Mouse (Mus musculus): ENCODE results near the gene Gm45799.

The Gm45799 gene

DNA sequence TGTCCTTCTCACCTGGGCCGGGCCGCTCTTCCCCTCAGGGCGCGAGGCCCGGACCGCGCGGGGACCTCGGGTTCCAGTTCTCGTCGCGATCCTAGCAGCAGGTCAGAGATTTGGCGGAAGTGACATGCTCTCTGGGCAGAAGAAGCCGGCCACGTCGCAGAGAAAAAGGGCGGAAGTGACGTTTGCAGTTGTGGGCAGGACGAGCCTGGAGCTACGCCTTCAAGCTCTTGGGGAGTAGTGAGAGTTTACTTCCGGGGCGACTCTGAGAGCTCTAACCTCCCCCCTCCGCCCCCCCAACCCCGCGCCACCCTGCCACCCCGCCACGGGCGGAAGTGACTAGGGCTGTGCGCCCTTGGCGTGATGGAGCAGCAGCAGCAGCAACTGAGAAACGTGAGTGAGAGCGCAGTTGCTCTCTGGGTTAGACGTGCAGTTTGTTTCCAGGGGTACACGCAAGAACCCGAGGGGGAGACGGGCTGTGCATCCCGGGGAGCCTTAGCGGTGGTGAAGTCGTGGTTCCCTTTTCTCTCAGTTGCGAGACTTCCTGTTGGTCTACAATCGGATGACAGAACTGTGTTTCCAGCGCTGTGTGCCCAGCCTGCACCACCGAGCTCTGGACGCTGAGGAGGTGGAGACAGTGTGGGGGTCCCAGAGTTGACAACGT is at the start of gene Gm45799, which contains the start of gene Arfip2:
Gene Gm45799 (plus strand): TSS at position 320 of the 661 bp plus-strand sequence.
Gene Arfip2 (minus strand): TSS at position 184 of the 661 bp plus-strand sequence.
- peak; percentile 99 for DNase-seq

DNA sequence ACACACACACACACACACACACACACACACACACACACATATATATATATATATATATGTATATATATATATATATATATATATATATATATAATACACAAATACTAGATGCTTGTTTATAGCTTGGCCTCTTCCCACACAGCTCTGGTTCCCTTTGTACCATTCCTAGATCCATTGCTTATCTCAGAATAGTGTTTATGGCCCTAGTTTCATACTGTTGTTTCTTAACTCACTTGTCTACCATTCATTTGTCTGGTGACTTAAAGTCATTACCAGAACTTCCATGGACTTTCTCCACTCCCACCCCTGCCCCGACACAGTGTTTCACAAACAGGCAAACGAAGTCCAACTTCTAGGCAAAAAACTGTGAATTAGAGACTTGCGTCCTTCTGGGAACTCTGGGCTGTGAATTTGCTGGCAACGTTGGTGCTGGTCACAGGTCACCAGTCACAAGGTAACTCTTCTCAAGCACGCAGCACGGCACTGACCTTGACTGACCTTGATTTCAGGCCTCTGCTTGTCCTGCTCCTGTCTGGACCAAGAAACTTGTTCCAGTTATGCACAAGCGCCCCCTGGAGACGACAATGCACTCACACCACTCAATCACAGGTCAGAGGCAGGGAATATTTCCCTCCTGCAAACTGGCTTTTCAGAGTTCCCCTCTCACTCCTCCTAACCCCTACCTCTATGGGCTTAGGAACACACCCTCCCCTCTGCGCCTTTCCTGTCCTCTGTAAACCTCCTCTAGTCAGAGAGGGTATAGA is 37.3 kb upstream of the Gm45799 start:
- DNase-seq = peak; percentile 78 to 85

DNA sequence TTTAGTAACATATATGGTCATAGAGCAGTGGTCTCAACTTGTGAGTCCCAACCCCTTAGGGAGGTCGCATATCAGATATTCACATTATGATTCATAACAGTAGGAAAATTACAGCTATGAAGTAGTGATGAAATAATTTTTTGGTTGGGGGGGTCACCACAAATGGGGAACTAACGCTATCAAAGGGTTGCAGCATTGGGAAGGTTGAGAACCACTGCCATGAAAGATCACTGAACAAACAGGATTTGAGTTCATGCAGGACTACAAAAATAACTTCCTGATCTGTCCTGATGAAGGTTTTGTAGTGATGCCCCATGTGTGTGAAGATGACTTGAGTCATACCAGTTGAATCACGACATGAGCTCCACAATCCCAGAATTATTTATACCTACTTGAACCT is 31.9 kb upstream of the Gm45799 start:
- no peak for DNase-seq

DNA sequence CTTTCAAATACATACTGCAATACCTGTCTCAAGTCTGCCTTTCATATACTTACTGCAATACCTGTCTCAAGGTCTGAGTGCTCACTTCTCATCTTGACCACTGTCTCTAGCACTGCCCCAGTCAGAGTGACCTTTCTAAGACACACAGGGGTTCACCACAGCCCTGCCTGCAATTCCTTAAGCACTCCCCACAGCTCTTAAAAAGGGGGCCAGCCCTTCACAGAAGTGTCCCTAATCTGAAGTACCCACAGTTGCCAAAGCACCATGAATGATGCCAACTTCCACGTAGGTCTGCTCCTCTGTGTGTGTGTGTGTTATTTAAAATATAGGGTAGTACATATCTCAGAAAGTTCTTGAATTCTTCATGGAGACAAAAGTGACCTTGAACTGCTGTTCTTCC is 28.6 kb upstream of the Gm45799 start:
- peak; percentile 55 to 56 for DNase-seq

DNA sequence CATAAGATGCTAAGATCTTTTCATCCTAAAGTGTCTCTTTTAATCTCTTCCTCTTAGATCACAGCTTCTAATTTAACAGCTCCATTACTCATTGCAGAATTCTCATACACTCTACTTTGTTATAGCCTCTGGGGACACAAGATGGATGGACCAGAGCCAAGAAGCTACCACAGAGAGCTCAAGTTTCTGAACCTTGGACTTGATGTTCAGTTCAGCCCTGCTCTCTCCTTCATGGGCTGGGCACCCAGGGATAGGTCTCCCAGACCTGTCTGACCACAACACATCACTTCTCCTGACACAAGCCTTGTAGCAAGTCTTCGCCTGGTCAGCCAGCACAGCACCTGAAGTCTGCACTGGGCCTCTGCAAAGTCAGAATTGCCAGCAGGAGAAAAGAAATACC is 26.0 kb upstream of the Gm45799 start:
- no peak for DNase-seq

DNA sequence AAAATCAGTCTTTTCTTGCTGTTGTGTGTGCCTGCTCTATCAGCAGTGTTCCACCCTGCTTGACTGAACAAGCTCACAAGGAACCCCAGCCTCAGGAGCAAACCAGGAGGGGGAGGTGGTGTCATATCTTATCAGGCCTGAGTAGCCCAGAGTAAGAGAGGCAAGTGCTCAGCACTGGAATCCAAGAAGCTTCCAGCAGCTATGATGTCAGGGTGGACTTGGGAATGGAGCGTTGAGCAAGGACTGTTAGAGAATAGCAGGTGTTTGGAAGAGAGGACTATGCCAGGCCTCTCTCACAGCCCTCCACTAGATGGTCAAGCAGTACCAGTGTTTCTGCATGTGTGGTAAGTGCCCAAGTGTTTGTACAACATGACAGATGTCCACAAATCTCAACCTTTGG is 24.6 kb upstream of the Gm45799 start:
- peak; percentile 36 to 58 for DNase-seq

DNA sequence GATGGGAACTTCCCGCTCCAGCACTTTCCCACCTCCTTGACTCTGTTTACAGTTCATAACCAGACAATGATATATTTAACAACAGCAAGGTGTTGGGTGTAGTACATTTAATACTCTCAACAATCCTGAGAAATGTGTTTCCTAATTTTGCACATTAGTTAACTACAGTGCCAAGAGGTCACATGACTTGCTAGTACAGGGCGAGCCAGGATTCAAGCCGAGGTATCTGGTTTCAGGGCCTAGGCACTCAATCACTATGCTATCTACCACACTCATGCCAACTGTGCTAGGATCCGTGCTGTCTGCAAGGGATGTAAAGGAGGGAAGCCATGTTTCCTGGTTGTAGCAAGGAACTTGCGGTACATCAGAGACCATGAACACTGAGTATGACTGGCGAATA is 23.8 kb upstream of the Gm45799 start:
- DNase-seq = peak in 1 of 2 experiments; percentile 51

DNA sequence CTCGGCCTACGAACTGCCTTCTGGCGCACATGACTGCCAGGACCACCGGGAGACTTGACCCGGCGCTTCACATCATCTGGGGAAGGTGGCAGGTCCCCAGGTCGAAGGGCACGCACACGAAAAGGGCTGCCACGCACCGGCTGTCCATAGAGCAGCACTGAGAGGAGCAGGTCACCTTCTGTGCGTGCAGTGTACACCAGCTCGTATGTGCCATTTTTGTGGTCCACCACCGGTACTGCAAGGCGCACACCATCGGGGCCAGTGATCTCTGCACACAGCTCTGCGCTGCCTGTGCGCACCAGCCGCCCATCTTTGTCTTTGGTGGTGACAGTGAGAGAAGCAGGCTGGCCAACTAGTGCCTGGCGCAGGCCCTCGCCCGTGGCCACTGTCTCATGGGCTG is 22.5 kb upstream of the Gm45799 start:
- no peak for DNase-seq

DNA sequence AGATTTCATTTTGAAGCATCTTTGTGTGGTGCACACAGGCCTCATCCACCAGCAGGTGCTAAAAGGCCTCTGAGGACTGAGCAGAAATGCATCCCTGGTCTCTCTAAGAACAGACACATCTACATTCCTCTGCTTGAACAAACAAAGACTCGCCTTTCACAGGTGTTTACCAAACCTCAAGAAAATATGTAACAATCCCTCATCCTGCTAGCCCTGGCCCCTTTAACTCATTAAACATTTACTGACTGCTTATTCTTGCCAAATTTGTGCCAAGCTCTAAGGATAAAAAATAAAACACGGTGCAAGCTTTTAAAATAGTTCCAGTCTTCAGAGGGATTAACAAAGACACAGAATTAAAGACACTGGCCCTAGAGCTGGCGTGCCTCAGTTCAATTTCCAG is 20.7 kb upstream of the Gm45799 start:
- DNase-seq = no peak

DNA sequence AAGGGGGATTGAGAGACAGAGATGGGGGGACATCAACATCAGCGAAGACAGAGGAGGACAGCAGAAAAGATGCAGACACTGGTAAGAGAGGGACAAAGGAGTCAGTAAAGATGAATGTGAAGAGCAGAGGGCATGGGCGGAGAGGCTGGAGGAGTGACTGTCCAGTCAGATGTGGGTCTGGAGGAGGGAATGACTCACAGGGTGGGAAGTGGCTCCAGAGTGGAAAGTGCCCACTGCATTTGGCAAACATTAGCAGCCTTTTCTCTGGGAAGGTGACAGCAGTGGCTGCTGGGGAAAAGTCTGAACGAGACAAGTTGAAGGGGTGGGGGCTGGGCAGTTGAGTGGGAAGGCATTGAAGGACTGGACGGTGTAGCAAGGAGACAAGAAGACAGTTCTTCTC is 19.3 kb upstream of the Gm45799 start:
- peak; percentile 80 to 88 for DNase-seq

DNA sequence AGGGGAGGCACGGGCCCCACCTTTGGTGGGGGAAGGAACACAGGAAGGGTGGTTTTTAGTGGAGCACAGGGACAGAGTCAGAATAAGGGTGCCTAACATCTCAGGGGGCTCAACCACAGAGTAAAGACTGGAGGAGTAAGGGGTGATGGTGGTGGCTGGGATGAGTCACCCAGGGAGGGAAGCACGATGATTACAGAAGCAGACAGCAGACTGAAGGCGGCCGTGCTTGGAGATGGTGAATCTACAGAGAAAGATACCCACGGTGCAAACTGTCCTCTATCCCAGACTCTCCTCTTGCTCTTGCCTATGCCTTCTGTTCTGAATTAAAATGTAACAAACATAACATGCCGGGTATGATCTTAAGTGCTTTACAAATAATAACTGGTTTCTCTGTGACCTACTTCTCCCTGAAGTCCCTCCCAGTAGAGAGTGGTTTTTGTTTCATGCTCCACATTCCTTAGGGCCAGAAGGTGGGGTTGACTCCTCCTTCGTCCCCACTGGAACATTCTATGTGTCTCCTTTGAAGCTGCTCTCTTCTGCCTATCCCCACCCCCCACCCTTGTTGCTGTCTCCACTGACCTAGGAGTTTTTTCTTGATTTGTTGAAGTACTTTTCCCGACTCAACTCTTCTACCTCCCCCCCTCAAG is 18.6 kb upstream of the Gm45799 start:
- peak; percentile 54 to 70 for DNase-seq

DNA sequence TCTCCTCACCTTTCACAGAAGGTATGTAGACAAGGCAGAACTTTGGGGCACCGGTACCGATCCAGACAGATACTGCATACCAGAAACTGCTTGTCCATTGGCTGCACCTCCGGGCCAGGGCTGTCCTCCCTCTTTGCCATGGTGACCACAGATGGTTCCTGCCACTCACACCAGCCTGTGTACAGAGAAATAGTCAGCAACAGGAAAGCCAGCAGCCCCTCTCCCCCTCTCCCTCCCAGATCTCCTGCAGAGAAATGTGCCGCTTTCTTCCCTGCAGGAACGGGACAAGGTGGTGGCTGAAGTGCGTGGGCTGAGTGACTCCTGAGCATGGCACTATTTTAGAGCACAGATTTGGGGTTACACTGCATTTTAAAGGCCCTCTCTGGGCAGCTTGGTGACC is 15.0 kb upstream of the Gm45799 start:
- peak; percentile 42 to 56 for DNase-seq

DNA sequence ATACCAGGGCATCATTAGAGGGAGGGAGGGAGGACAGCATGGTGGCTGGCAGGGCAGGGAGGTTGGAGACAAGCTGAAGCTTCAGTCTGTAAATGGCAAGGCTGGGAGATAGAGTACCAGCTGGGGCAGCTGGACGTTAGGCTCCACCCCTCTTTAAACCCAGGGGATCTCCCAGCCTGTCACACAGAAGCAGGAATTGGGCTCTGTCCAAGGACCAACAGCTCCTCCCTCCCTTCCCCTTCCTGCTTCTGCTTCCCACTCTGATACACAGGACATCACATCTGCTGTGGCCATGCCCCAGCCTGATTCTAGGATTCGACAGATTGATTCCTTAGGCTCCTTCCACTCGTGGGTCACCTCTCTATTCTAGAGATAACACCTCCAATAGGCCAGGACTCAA is 11.7 kb upstream of the Gm45799 start:
- peak; percentile 83 to 88 for DNase-seq

DNA sequence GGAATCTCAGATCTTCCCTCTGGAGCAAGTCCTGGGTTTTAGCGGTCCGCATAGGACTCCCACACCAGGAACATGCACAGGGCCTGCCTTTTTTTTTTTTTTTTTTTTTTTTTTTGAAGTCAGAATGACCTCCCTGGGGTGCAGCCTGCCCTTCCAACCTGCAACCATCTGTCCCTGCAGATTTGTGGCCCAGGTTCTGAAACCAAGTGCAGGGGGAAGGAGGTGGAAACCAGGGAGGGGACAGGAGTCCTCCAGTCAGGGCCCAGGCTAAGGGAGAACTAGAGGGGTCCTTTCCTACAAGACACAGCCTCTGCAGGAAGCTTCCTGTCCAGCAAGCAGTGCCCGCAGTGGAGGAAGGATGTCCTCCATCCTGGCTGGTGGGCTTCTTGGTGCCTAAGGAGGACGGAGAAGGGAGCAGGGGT is 7.8 kb upstream of the Gm45799 start:
- no peak for DNase-seq

DNA sequence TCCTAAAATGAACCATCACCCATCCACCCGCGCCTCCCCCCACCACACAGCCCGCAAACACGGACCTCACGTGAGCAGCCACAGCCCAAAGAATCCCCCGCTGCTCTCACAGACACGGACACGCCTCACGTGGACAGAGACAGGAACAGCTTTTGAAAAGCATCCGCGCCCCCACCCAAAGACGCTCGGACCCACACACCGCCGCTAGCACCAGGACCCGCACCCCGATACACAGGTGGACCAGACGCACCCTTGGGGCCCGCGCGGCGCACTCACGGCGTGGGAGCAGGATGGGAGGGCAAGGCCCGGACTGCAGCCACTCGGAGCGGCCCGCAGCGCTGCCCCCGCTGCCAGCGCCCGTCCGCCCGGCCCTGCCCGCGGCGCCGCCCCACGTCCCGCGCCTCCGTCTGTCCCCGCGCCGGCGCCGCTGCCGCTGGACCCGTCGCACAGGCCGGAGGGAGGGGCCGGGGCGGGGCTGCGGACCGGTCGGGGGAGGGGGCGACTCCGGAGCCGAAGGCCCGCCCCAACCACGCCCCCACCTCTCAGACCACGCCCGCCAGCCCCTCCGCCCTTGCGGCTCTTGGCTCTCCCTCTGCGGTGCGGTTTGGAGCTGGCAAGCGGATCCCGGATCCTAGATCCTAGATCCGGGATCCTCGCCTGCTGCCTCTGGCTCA is 7.1 kb upstream of the Gm45799 start, which contains the start of gene Trim3:
Gene Trim3 (minus strand): TSS at position 445 of the 674 bp plus-strand sequence.
- DNase-seq = peak; percentile 89 to 93

DNA sequence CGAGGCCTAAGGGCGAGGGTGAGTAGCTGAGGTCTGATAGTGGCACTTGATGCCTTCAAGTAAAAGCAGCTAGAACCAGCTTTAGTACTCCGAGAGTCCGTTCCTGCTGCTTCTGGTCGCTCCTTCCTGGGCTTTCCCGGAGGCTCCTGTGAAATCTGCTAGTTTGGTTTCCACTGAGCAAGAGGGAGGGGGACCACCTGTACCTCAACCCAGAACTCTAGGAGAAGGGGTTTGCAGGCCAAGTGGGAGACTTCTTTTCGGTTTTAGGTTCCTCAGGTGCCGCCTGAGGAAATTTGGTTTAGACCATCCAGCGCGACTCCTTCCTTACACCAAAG is 6.6 kb upstream of the Gm45799 start:
- DNase-seq = no peak

DNA sequence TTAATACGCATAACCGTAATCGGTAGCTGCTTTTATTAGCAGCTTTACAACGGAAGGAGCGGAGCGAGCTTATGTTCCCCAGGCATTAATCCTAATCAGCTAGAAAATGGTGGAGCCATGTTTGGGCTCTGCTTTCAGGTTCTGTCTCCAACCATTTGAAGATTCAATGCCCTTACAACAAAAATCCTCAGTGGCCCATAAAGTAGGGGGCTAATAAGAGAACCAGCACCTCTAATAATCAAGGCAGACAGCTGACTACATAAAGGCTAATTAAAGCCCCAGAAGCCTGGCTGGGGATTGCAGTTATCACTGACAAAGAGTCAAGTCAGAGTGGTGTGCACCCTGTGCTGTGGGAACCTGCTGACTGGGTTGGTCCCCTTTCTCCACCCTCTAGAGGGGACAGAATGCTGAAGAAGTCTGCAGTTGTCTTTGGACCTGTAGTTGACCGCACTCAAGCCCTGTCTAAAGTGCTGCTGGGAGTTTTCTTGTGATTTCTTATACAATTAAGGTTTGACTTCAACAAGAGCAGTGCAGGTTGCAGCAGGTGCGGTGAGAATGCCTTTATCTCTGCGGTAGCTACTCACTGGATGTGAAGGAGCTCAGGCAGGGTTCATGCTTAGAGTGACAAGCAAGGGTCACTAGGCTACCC is 6.0 kb upstream of the Gm45799 start:
- no peak for DNase-seq

DNA sequence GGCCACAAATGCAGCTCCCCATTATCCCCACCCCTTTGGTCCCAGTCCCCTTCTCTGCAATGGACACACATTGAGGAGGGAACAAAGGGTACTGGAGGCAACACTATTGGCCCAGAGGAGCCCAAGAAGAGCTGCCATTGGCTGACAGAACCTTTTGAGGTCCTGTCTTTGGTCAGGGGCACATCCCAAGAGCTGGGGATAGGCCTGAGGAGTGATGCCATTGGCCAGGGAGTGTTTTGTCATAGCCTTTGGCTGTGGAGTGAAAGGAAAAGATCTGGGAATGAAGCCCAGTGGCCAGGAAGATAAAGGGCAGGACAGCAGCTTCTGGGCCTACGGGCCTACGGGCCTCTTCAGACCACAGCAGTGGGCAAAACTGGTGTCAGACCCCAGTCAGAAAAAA is 4.6 kb upstream of the Gm45799 start:
- no peak for DNase-seq

DNA sequence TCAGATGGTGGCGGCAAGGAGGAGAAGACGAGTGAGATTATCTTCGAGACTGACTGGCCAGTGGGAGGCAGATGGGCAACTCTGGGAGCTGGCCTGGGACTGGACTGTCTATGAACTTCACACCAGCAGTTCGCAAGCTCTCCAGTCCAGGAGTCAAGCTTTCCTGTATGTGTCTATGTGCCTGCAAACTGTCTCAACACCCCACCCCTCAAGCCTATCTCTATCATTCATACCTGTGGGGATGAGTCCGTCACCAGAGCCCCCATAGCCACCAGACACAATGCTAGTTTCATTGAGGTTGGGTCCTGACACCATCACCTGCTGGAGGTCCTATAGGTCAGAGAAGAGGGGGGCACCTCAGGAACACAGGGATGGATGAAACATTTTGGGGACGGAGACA is 1.6 kb upstream of the Gm45799 start:
- no peak for DNase-seq

DNA sequence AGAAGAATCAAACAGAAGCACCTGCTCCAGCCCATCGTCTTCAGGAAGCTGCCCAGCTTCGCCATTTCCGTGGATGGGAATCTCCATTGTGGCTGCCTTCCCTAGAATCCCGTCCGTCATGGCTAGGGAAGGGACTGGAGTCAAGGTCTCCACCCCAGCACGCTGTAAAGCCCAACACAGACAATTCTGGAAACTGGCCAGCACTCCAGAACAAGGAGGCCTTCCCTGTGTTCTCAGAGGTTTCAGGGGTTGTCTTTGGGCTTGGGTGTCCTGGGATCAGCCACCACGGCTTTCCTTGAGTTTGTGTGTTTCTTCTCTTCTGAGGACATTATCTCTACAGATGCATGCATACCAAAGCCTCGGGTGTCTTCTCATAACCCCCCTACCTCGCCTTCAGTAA is 1.0 kb upstream of the Gm45799 start:
- no peak for DNase-seq

DNA sequence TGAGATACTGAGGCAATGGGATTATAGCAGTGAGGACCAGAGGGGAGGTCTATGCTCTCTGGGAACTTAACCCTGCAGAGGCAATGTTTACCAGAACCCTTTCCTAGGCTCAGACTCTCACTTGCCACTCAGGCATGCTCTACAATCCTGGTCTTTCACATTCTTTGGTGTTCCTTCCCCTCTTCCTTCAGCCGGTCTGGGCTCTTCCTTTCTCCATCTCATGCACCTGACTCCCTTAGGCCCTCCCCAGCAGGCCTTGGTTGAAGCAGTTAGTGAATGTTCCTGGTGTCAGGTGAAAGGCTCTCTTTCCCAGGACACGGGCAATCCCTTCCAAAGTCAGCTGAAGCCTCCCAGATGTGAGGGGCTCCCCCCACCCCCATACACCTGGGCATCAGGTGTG is 596 bp upstream of the Gm45799 start, which contains the start of gene Timm10b:
Gene Timm10b (plus strand): TSS at position 301 of the 400 bp plus-strand sequence.
- DNase-seq = no peak

DNA sequence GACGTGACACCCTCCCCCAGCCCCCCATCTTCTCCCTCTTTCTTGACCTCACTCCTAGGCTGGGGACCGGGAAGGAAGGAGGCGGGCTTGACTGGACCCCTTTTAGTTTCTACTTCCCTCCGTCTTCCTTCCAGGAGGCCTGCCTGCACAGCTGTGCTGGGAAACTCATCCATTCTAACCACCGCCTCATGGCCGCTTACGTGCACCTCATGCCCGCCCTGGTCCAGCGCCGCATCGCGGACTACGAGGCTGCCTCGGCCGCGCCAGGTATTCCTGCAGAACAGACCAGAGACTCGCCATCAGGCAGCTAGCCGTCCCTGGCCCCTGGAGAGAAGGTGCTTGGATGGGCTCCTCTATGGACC is 523 bp downstream of the Gm45799 start:
- DNase-seq = no peak

DNA sequence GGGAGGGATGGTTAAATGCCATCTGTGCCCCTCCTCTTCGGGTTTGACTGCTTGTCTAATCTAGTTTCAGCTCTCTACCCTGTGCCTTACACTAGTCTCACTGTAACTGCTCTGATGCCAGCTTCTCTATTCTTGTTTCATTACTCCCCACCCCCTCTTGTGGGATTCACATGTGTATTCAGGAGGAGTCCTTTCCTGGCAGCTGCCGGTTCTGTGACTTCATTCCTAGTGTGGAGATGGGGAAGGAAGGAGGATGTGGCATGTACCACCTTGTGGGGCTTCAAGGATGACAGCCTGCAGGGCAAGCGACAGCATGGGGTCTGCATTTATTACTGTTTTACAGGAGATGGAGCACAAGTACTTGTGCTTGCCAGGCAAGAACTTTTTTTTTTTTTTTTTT is 1.6 kb downstream of the Gm45799 start:
- DNase-seq = no peak
